In genomic region chr5:64600392-64600791, GRCm38 (mm10) we compare ENCODE assay signal across 8 mouse cellular contexts.
DNase-seq lines count a peak whose midpoint lies in the region; ATAC-seq and TF ChIP-seq lines count a peak whose summit lies in the region.

No protein-coding gene starts in this region.

- 0 out of 2 replicates have a peak, but pooled peaks cover 2% of the 10 kb centered on the region for H3K4me1 ChIP-seq in forebrain, postnatal 0 days (ENCODE audit: insufficient read depth)
- peaks cover 56% of the 10 kb centered on the region for H3K4me1 ChIP-seq in liver, embryonic 12.5 days

- H3K27ac ChIP-seq in left cerebral cortex, adult 2 months: no peak overlapping the region; the same call in 1 of the 2 replicates
- no peak overlapping the region for H3K27ac ChIP-seq in forebrain, postnatal 0 days (ENCODE audit: low read depth, low read length)
- peak overlapping the region; percentile 89 for H3K27ac ChIP-seq in liver, embryonic 12.5 days

- H3K9ac ChIP-seq in forebrain, postnatal 0 days: no peak overlapping the region
- peak overlapping the region; percentile 58 for H3K9ac ChIP-seq in liver, embryonic 12.5 days

- intact Hi-C loops in left cerebral cortex, adult 2 months (cut with DNase I): no loop called here

- H3K36me3 ChIP-seq in forebrain, postnatal 0 days (ENCODE audit: insufficient read depth): no peaks in the 10 kb centered on the region
- no peaks in the 10 kb centered on the region for H3K36me3 ChIP-seq in liver, embryonic 12.5 days

- H3K9me3 ChIP-seq in forebrain, postnatal 0 days (ENCODE audit: low read length): no peaks in the 10 kb centered on the region
- no peaks in the 10 kb centered on the region for H3K9me3 ChIP-seq in liver, embryonic 12.5 days (replicated peaks)

- H3K4me2 ChIP-seq in forebrain, postnatal 0 days (ENCODE audit: low read depth): 0 out of 2 replicates have a peak overlapping the region, but pooled peaks have one; percentile 21
- H3K4me2 ChIP-seq in liver, embryonic 12.5 days: peak overlapping the region; percentile 64

- no peak for ATAC-seq in forebrain, postnatal 0 days
- 0 out of 2 replicates have a peak, but pooled peaks have one; percentile 22 for ATAC-seq in liver, embryonic 12.5 days

- DNase-seq in left cerebral cortex, adult 2 months (ENCODE audit: extremely low spot score in 1 of 2, low spot score in 2 of 2): no peak
- no peak for DNase-seq in left cerebral cortex, adult 18-20 months (ENCODE audit: low spot score in 2 of 2)
- DNase-seq in embryo, embryonic 10.5 days (ENCODE audit: low spot score): peak; percentile 46
- no peak for DNase-seq in forebrain, postnatal 0 days
- no peak for DNase-seq in cerebellum, adult 9-10 months
- DNase-seq in right cerebral cortex, adult 18-20 months: no peak
- no peak for DNase-seq in spleen, postnatal 14 days (ENCODE audit: low spot score in 2 of 2)

- WGBS in forebrain, postnatal 0 days: 69% methylated on average over 7 of the region's 7 CpGs
- WGBS in liver, embryonic 12.5 days (ENCODE audit: insufficient replicate concordance): 38% methylated on average over 7 of the region's 7 CpGs

- no peak for TF ChIP-seq CTCF in left cerebral cortex, adult 2 months (IDR thresholded peaks at IDR 0.05)
- no peak for TF ChIP-seq CTCF in forebrain, postnatal 0 days (IDR thresholded peaks at IDR 0.05; ENCODE audit: low read depth)

- no peaks in the 10 kb centered on the region for H3K27me3 ChIP-seq in forebrain, postnatal 0 days (ENCODE audit: insufficient read depth, low read length)
- H3K27me3 ChIP-seq in liver, embryonic 12.5 days (replicated peaks): no peaks in the 10 kb centered on the region

- peak overlapping the region; percentile 18 for H3K4me3 ChIP-seq in left cerebral cortex, adult 2 months
- H3K4me3 ChIP-seq in forebrain, postnatal 0 days (ENCODE audit: low read depth, low read length): no peak overlapping the region
- H3K4me3 ChIP-seq in liver, embryonic 12.5 days: peak overlapping the region; percentile 45
